Mouse (Mus musculus): ENCODE measurements around the gene Ago3. TPM values are rescaled to one million over a fixed set of nuclear protein-coding genes. Genes with fewer than 3 reads are reported as not detected.

Ago3 gene
- polyA plus RNA-seq (2015; fragmentation: Nextera tagmentation; extraction: Ambion mirVana): 10.3 and 10.4 TPM in 2 replicates

GRCm38 (mm10) chr4:126429347-126430079 lies at the start of gene Ago3:
Ago3 (minus strand) TSS chr4:126429556.
- ATAC-seq: peak; percentile 99
- peak within 1 kb of the TSS; percentile 73 for H3K4me2 ChIP-seq (replicated peaks)
- H3K4me1 ChIP-seq (replicated peaks): no peaks in the 10 kb centered on the region; the same call in 1 of the 2 replicates
- H3K9ac ChIP-seq: peak within 1 kb of the TSS; percentile 79
- H3K9me3 ChIP-seq: no peaks in the 10 kb centered on the region
- H3K27me3 ChIP-seq (replicated peaks): no peaks in the 10 kb centered on the region
- peak within 1 kb of the TSS; percentile 79 for H3K4me3 ChIP-seq (replicated peaks)
- WGBS: under 1% methylated on average over 65 of the region's 65 CpGs
- H3K27ac ChIP-seq: peak within 1 kb of the TSS; percentile 83
- no peaks in the 10 kb centered on the region for H3K36me3 ChIP-seq

- ATAC-seq: no peak
- no peaks in the 10 kb centered on the region for H3K27me3 ChIP-seq (replicated peaks)
- WGBS: 37% methylated on average over 5 of the region's 5 CpGs
- no peak overlapping the region for H3K27ac ChIP-seq
- H3K4me1 ChIP-seq (replicated peaks): no peaks in the 10 kb centered on the region
- H3K9me3 ChIP-seq: no peaks in the 10 kb centered on the region
- no peak overlapping the region for H3K4me3 ChIP-seq (replicated peaks)
- no peaks in the 10 kb centered on the region for H3K36me3 ChIP-seq
- no peak overlapping the region for H3K4me2 ChIP-seq (replicated peaks)
- H3K9ac ChIP-seq: no peak overlapping the region
These were observed 43.7 kb upstream of the Ago3 start for GRCm38 (mm10) chr4:126473031-126473430.

GRCm38 (mm10) chr4:126469334-126469733 lies 40.0 kb upstream of the Ago3 start:
- Histone ChIP-seq H3K4me2 (replicated peaks) (no peak overlapping the region), H3K27ac (no peak overlapping the region), H3K9me3 (no peaks in the 10 kb centered on the region), H3K9ac (no peak overlapping the region), H3K4me3 (replicated peaks) (no peak overlapping the region), H3K4me1 (replicated peaks) (peaks cover 27% of the 10 kb centered on the region), H3K27me3 (replicated peaks) (no peaks in the 10 kb centered on the region), H3K36me3 (no peaks in the 10 kb centered on the region)
- WGBS: 57% methylated on average over 1 of the region's 1 CpGs
- ATAC-seq: no peak

GRCm38 (mm10) chr4:126468925-126469324 lies 39.6 kb upstream of the Ago3 start:
- 0 out of 2 replicates have a peak overlapping the region, but pooled peaks have one; percentile 1 for H3K27ac ChIP-seq
- H3K4me1 ChIP-seq (replicated peaks): peaks cover 27% of the 10 kb centered on the region
- H3K4me2 ChIP-seq (replicated peaks): peak overlapping the region; percentile 76
- H3K9me3 ChIP-seq: no peaks in the 10 kb centered on the region
- WGBS: 5% methylated on average over 8 of the region's 8 CpGs
- H3K27me3 ChIP-seq (replicated peaks): no peaks in the 10 kb centered on the region
- no peak overlapping the region for H3K9ac ChIP-seq
- ATAC-seq: no peak
- peak overlapping the region; percentile 85 for H3K4me3 ChIP-seq (replicated peaks)
- no peaks in the 10 kb centered on the region for H3K36me3 ChIP-seq

GRCm38 (mm10) chr4:126468285-126468901 lies 39.0 kb upstream of the Ago3 start, which contains the start of gene Ago1:
Ago1 (minus strand) TSS chr4:126468583.
- under 1% methylated on average over 54 of the region's 55 CpGs for WGBS

GRCm38 (mm10) chr4:126467721-126468284 lies 38.4 kb upstream of the Ago3 start:
- WGBS: 2% methylated on average over 25 of the region's 25 CpGs
- H3K27me3 ChIP-seq (replicated peaks): no peaks in the 10 kb centered on the region

More at GRCm38 (mm10) chr4:126468285-126468901, 39.0 kb upstream of the Ago3 start, which contains the start of gene Ago1:
- H3K4me3 ChIP-seq (replicated peaks): peak within 1 kb of the TSS; percentile 85
- H3K4me1 ChIP-seq (replicated peaks): peaks cover 27% of the 10 kb centered on the region
- no peaks in the 10 kb centered on the region for H3K27me3 ChIP-seq (replicated peaks)
- H3K27ac ChIP-seq: peak within 1 kb of the TSS; percentile 83
- peak within 1 kb of the TSS; percentile 86 for H3K9ac ChIP-seq
- no peaks in the 10 kb centered on the region for H3K9me3 ChIP-seq
- H3K4me2 ChIP-seq (replicated peaks): peak within 1 kb of the TSS; percentile 76
- ATAC-seq: peak; percentile 94
- H3K36me3 ChIP-seq: no peaks in the 10 kb centered on the region

GRCm38 (mm10) chr4:126466251-126466750 lies 36.9 kb upstream of the Ago3 start:
- no peaks in the 10 kb centered on the region for H3K36me3 ChIP-seq
- H3K9me3 ChIP-seq: no peaks in the 10 kb centered on the region
- H3K4me3 ChIP-seq (replicated peaks): no peak overlapping the region
- no peak overlapping the region for H3K9ac ChIP-seq
- WGBS: 34% methylated on average over 8 of the region's 8 CpGs
- H3K27me3 ChIP-seq (replicated peaks): no peaks in the 10 kb centered on the region
- H3K27ac ChIP-seq: no peak overlapping the region
- H3K4me1 ChIP-seq (replicated peaks): peaks cover 27% of the 10 kb centered on the region
- ATAC-seq: no peak
- H3K4me2 ChIP-seq (replicated peaks): peak overlapping the region; percentile 30

More at GRCm38 (mm10) chr4:126467721-126468284, 38.4 kb upstream of the Ago3 start:
- Histone ChIP-seq H3K27ac (peak overlapping the region; percentile 83), H3K9ac (peak overlapping the region; percentile 86), H3K4me3 (replicated peaks) (peak overlapping the region; percentile 85), H3K9me3 (no peaks in the 10 kb centered on the region), H3K4me2 (replicated peaks) (peak overlapping the region; percentile 76), H3K4me1 (replicated peaks) (peaks cover 27% of the 10 kb centered on the region), H3K36me3 (no peaks in the 10 kb centered on the region)
- peak; percentile 74 for ATAC-seq

- Histone ChIP-seq H3K9me3 (no peaks in the 10 kb centered on the region), H3K4me1 (replicated peaks) (peaks cover 27% of the 10 kb centered on the region), H3K27me3 (replicated peaks) (no peaks in the 10 kb centered on the region), H3K4me3 (replicated peaks) (no peak overlapping the region), H3K9ac (no peak overlapping the region; the same call in 1 of the 2 replicates), H3K36me3 (no peaks in the 10 kb centered on the region), H3K27ac (no peak overlapping the region), H3K4me2 (replicated peaks) (peak overlapping the region; percentile 30)
- 16% methylated on average over 8 of the region's 8 CpGs for WGBS
- ATAC-seq: no peak
These were observed 36.5 kb upstream of the Ago3 start for GRCm38 (mm10) chr4:126465843-126466242.

- no peak for ATAC-seq
- Histone ChIP-seq H3K9ac (no peak overlapping the region), H3K4me3 (replicated peaks) (no peak overlapping the region), H3K4me2 (replicated peaks) (no peak overlapping the region), H3K36me3 (no peaks in the 10 kb centered on the region), H3K27me3 (replicated peaks) (no peaks in the 10 kb centered on the region), H3K27ac (no peak overlapping the region), H3K9me3 (no peaks in the 10 kb centered on the region), H3K4me1 (replicated peaks) (peaks cover 27% of the 10 kb centered on the region)
- 48% methylated on average over 2 of the region's 2 CpGs for WGBS
These were observed 35.5 kb upstream of the Ago3 start for GRCm38 (mm10) chr4:126464892-126465235.

GRCm38 (mm10) chr4:126464189-126464891 lies 35.0 kb upstream of the Ago3 start:
- no peaks in the 10 kb centered on the region for H3K36me3 ChIP-seq
- H3K9ac ChIP-seq: no peak overlapping the region
- H3K4me2 ChIP-seq (replicated peaks): no peak overlapping the region
- H3K4me1 ChIP-seq (replicated peaks): peaks cover 27% of the 10 kb centered on the region
- WGBS: 39% methylated on average over 4 of the region's 4 CpGs
- H3K27ac ChIP-seq: no peak overlapping the region
- H3K27me3 ChIP-seq (replicated peaks): no peaks in the 10 kb centered on the region
- H3K4me3 ChIP-seq (replicated peaks): no peak overlapping the region
- ATAC-seq: no peak
- no peaks in the 10 kb centered on the region for H3K9me3 ChIP-seq

- H3K4me3 ChIP-seq (replicated peaks): no peak overlapping the region
- H3K27ac ChIP-seq: no peak overlapping the region
- H3K27me3 ChIP-seq (replicated peaks): no peaks in the 10 kb centered on the region
- H3K9me3 ChIP-seq: no peaks in the 10 kb centered on the region
- H3K4me2 ChIP-seq (replicated peaks): no peak overlapping the region
- ATAC-seq: no peak
- H3K9ac ChIP-seq: no peak overlapping the region
- WGBS: 87% methylated on average over 7 of the region's 7 CpGs
- peaks cover 21% of the 10 kb centered on the region for H3K36me3 ChIP-seq
- H3K4me1 ChIP-seq (replicated peaks): no peaks in the 10 kb centered on the region
These were observed 26.1 kb upstream of the Ago3 start for GRCm38 (mm10) chr4:126455441-126455840.
